Mouse (Mus musculus): ENCODE measurements around the gene Myt1. TPM values are rescaled to one million over a fixed set of nuclear protein-coding genes. Genes with fewer than 3 reads are reported as not detected.

Gene Myt1
- polyA plus RNA-seq (2015; fragmentation: Nextera tagmentation; extraction: Ambion mirVana) = 0.06 and 0.19 TPM in 2 replicates

DNA sequence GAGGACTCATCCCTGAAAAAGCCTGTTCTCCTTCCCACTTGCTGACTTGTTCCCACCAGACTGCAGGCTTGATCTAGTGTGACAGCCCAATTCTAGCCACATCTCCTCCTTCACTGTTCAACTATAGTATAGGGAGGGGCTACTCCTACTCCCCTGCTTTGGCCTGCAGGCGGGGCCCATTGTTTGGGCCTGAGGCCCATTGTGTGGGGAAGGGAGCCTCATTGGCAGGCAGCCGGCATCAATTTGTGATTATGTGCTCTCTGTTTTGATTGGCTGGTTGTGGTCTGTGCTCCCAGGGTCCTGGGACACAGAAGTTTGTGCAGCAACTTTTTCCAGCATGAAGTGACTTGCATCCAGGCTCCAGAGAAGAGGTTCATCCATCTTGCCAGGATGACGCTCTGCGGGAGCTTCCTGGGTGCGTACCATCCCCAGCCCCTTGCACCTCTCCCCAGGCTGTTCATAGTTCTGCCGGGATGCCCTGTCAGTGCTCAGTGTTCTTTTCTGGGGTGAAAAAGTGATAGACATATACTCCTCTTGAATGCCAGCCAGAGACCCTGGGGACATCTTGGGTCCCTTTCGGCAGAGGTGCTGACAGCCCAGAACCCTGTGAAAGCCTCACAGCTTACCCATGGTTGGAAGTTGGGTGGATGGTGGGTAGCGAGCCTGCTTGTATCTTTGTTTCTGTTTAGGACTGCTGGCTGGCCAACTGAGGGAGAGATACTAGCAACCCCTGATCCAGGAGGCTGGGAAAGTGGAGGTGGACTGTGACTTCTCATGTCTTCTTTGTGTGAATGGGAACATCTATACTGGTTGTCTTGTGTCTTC, at the start of gene Myt1:
TSS of gene Myt1 (plus strand) at position 327 of the 825 bp plus-strand sequence.
- no peaks in the 10 kb centered on the region for H3K4me1 ChIP-seq
- no peaks in the 10 kb centered on the region for H3K36me3 ChIP-seq
- ATAC-seq (ENCODE audit: borderline replicate concordance, extremely low read depth, low FRiP score, low TSS enrichment) = 0 out of 2 replicates have a peak, but pooled peaks have one; percentile 14
- no peaks in the 10 kb centered on the region for H3K27me3 ChIP-seq
- 46% methylated on average over 8 of the region's 8 CpGs for WGBS
- no peak within 1 kb of the TSS for H3K27ac ChIP-seq
- no peaks in the 10 kb centered on the region for H3K9me3 ChIP-seq
- no peak within 1 kb of the TSS for H3K9ac ChIP-seq
- H3K4me3 ChIP-seq = no peak within 1 kb of the TSS
- no peak within 1 kb of the TSS for H3K4me2 ChIP-seq

DNA sequence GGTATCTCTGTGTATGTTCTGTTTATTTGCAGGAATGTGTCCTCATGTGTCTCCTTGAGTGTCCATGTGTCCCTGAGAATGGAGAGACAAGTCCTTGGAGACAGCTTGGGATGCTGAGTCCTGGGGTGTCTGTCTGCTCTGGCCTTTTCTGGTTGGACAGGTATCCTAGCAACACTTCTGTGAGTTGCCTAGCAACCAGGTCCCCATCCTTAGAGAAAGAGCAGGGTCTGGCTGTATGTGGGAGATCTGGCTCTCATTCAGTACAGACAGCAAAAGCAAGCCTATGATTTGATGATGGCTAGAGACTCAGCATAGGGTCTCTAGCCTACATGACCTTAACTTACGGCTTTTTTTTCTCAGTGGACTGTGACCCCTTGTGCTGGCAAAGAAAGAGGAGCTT, 49.4 kb upstream of the Myt1 start:
- Histone ChIP-seq H3K9ac (no peak overlapping the region), H3K4me1 (0 out of 2 replicates have a peak, but pooled peaks cover 6% of the 10 kb centered on the region), H3K36me3 (no peaks in the 10 kb centered on the region), H3K27ac (no peak overlapping the region), H3K27me3 (no peaks in the 10 kb centered on the region), H3K4me3 (no peak overlapping the region), H3K4me2 (no peak overlapping the region), H3K9me3 (no peaks in the 10 kb centered on the region)
- ATAC-seq (ENCODE audit: borderline replicate concordance, extremely low read depth, low FRiP score, low TSS enrichment) = no peak
- WGBS = 81% methylated on average over 1 of the region's 1 CpGs

DNA sequence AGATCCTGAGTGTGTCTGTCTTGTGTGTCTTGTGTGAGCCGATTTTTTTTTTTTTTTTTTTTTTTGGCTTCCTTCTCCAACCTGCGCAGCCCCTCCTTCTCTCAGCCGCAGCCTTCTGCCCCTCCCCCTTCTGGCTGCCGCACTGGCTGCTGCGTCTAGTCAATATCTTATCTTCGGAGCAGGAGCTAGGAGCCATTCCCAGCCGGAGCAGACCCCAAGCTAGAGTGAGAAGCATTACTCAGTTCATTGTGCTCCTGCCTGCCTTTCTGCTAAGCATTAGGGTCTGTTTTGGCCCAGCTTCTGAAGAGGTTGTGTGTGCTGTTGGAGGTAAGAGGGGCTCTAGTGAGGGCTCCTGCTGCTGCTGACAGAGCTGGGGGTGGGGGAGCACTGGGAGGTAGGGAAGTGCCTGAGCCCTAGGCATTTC, 48.2 kb upstream of the Myt1 start, which contains the start of gene Oprl1:
TSS of gene Oprl1 (plus strand) at position 114 of the 424 bp plus-strand sequence.
- Histone ChIP-seq H3K4me2 (peak within 1 kb of the TSS; percentile 21), H3K4me3 (0 out of 2 replicates have a peak within 1 kb of the TSS, but pooled peaks have one; percentile 7), H3K36me3 (no peaks in the 10 kb centered on the region), H3K9ac (no peak within 1 kb of the TSS), H3K4me1 (0 out of 2 replicates have a peak, but pooled peaks cover 6% of the 10 kb centered on the region), H3K27ac (no peak within 1 kb of the TSS), H3K9me3 (no peaks in the 10 kb centered on the region), H3K27me3 (no peaks in the 10 kb centered on the region)
- peak; percentile 55; the same call in 1 of the 2 replicates for ATAC-seq (ENCODE audit: borderline replicate concordance, extremely low read depth, low FRiP score, low TSS enrichment)
- whole genome bisulfite sequencing = under 1% methylated on average over 7 of the region's 7 CpGs

DNA sequence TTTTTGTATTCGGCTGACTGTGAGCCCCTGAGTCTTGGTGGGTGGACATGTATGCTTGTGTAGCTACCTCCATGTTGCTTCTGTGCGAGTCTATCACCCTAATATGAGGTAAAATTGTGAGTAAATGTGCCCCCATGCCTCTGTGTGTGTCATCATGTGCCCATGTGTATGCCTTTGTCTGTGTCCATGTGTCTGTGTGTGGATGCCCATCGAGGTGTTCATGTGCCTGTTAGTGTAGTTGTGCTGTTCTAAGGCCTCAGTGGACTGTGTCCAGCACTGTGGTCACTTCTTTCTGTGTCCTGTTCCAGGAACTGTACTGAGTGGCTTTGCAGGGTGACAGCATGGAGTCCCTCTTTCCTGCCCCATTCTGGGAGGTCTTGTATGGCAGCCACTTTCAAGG, 47.8 kb upstream of the Myt1 start:
- 0 out of 2 replicates have a peak, but pooled peaks cover 6% of the 10 kb centered on the region for H3K4me1 ChIP-seq
- ATAC-seq (ENCODE audit: borderline replicate concordance, extremely low read depth, low FRiP score, low TSS enrichment) = 0 out of 2 replicates have a peak, but pooled peaks have one; percentile 29
- no peaks in the 10 kb centered on the region for H3K9me3 ChIP-seq
- H3K4me2 ChIP-seq = peak overlapping the region; percentile 21; the same call in 1 of the 2 replicates
- no peaks in the 10 kb centered on the region for H3K36me3 ChIP-seq
- WGBS = 62% methylated on average over 3 of the region's 3 CpGs
- no peak overlapping the region for H3K9ac ChIP-seq
- no peaks in the 10 kb centered on the region for H3K27me3 ChIP-seq
- no peak overlapping the region for H3K27ac ChIP-seq
- no peak overlapping the region for H3K4me3 ChIP-seq

DNA sequence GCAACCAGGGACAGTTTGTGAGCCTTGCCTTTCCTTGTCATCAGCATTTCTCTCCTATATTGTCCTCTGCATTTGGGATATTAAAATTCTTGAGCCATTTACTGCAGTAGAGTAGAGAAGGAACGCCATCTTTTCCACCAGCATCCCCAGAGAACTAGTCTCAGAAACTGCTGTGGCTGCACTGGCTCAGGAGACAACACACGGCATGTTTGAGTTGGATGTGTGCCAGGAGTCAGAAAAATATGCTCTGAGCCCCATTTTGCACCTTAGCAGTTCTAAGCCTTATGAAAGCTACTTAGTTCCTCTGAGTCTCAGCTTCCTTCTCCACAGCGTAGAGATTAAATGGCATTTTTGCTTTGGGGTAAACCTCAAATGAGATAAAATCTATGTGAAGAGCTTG, 46.1 kb upstream of the Myt1 start:
- Histone ChIP-seq H3K27me3 (no peaks in the 10 kb centered on the region), H3K4me2 (no peak overlapping the region), H3K9ac (no peak overlapping the region), H3K4me3 (no peak overlapping the region), H3K36me3 (no peaks in the 10 kb centered on the region), H3K9me3 (no peaks in the 10 kb centered on the region), H3K27ac (no peak overlapping the region), H3K4me1 (0 out of 2 replicates have a peak, but pooled peaks cover 6% of the 10 kb centered on the region)
- no peak for ATAC-seq (ENCODE audit: borderline replicate concordance, extremely low read depth, low FRiP score, low TSS enrichment)
- 33% methylated on average over 3 of the region's 3 CpGs for WGBS

DNA sequence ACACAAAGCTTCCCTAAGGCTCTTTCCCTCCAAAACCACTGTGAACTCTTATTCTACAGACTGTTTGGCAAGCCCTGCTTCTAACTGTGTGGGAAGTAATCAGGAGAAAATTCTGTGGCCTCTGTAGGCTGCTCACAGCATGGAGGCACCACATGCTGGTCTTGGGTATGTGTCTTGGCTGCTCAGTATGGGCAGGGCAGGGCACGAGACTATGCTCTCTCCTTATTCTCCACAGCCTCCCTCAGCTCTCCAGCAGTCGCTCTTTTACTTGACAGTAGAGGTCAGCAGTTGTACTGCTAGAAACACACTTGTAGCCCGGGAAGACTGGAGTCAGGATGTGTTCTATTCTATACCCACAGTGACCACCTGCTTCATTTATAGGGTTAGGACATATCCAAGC, 43.1 kb upstream of the Myt1 start:
- WGBS = 29% methylated on average over 3 of the region's 3 CpGs
- no peaks in the 10 kb centered on the region for H3K27me3 ChIP-seq
- H3K27ac ChIP-seq = no peak overlapping the region
- no peaks in the 10 kb centered on the region for H3K9me3 ChIP-seq
- 0 out of 2 replicates have a peak, but pooled peaks cover 3% of the 10 kb centered on the region for H3K4me1 ChIP-seq
- H3K36me3 ChIP-seq = no peaks in the 10 kb centered on the region
- ATAC-seq (ENCODE audit: borderline replicate concordance, extremely low read depth, low FRiP score, low TSS enrichment) = no peak
- no peak overlapping the region for H3K4me2 ChIP-seq
- no peak overlapping the region for H3K9ac ChIP-seq
- no peak overlapping the region for H3K4me3 ChIP-seq

DNA sequence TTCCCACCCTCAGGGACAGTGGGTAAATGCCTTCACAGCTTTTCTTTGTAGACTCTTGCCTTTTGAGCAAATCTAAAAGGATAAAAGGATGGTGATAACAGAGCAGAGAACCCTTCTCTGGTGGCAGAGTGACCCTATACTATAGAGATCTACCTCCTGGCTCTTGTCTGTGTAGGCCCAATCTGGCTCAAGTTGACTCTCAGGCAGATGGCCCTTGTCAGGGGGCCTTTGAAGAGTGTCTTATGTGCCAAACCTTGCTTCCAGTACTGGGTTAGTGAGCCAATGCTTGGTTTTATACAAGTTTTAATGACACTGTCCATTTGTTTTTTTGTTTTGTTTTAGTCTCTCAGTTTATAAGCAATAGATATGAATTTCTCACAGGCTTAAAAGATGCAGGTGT, 41.9 kb upstream of the Myt1 start:
- Histone ChIP-seq H3K27ac (no peak overlapping the region), H3K4me2 (no peak overlapping the region), H3K36me3 (no peaks in the 10 kb centered on the region), H3K9me3 (no peaks in the 10 kb centered on the region), H3K4me3 (no peak overlapping the region), H3K27me3 (no peaks in the 10 kb centered on the region), H3K4me1 (no peaks in the 10 kb centered on the region), H3K9ac (no peak overlapping the region)
- ATAC-seq (ENCODE audit: borderline replicate concordance, extremely low read depth, low FRiP score, low TSS enrichment) = no peak

DNA sequence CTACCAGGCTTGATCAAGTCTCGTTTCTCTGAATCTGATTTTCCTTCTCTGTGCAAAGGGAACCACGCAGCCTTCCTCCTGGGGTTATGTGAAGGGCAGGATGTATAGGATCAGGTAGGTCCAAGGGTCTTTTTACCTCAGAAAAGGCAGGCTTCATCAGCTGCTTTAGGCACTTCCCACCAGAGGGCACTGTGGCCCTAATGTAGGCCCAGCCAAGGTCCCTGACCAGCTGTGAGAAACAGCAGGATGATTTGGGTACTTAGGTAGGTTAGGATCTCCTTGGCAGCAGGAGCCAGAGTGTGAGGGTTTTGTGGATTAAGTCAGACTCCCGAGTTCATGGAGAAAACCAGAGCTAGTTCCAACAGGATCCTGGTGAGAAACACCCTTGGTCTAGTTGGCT, 40.9 kb upstream of the Myt1 start:
- H3K27ac ChIP-seq = no peak overlapping the region
- H3K4me2 ChIP-seq = no peak overlapping the region
- H3K4me1 ChIP-seq = no peaks in the 10 kb centered on the region
- no peak for ATAC-seq (ENCODE audit: borderline replicate concordance, extremely low read depth, low FRiP score, low TSS enrichment)
- H3K9me3 ChIP-seq = no peaks in the 10 kb centered on the region
- H3K27me3 ChIP-seq = no peaks in the 10 kb centered on the region
- H3K4me3 ChIP-seq = no peak overlapping the region
- H3K9ac ChIP-seq = no peak overlapping the region
- 12% methylated on average over 3 of the region's 3 CpGs for WGBS
- H3K36me3 ChIP-seq = no peaks in the 10 kb centered on the region

DNA sequence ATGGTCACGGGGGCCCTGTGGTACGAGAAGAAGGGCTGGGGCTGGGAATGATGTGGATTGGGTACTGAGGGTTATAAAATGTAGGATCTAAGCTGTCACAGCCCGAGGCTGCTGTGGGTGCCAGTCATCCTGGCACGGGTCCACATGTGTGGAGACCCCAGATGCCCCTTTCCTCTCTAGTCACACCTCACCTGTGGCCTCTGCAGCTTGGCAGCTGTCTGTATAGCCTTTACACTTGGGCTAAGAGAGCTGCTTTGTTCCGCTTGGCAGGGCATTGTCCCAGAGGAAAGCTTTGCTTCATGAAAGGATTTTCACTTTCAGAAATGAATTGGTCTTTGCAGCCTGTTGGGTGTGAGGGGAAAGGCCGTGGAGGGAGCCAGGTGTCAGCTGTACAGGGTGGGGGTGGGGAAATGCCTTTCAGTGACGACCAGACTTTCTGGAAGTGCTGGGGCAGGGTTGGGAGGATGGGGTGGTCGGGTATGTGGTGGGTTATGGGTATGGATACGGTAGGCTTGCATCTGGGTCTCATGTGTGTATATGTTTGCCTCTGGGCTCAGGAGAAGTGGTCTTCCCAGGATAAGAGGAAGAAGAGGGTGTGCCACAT, 35.4 kb upstream of the Myt1 start:
- H3K27me3 ChIP-seq = no peaks in the 10 kb centered on the region
- WGBS = 41% methylated on average over 9 of the region's 9 CpGs

DNA sequence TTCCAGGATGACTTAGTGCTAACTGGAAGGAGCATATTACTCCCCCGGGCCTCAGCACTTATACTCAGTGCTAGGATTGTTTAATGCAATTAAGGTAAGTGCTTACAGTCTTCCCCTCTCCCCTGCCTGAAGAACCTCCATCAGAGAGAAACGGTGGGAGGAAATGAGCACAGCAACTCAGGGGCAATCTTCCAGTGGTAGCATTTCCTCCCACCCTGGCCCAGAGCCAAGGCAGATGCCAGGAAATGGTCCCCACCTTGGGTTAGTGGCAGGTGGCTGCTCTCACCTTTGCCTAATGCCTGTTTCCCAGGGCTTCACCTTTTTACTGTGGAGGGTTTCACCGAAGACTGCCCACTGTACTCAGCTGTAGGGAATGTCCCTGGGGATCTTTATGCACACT, 33.1 kb upstream of the Myt1 start:
- no peaks in the 10 kb centered on the region for H3K9me3 ChIP-seq
- H3K27ac ChIP-seq = no peak overlapping the region
- no peaks in the 10 kb centered on the region for H3K36me3 ChIP-seq
- H3K4me1 ChIP-seq = no peaks in the 10 kb centered on the region
- no peak for ATAC-seq (ENCODE audit: borderline replicate concordance, extremely low read depth, low FRiP score, low TSS enrichment)
- 47% methylated on average over 3 of the region's 3 CpGs for WGBS
- H3K9ac ChIP-seq = no peak overlapping the region
- H3K4me2 ChIP-seq = no peak overlapping the region
- H3K4me3 ChIP-seq = no peak overlapping the region
- no peaks in the 10 kb centered on the region for H3K27me3 ChIP-seq

More for the DNA sequence above, 35.4 kb upstream of the Myt1 start:
- ATAC-seq (ENCODE audit: borderline replicate concordance, extremely low read depth, low FRiP score, low TSS enrichment) = no peak
- no peaks in the 10 kb centered on the region for H3K36me3 ChIP-seq
- H3K9ac ChIP-seq = no peak overlapping the region
- no peak overlapping the region for H3K4me2 ChIP-seq
- H3K9me3 ChIP-seq = no peaks in the 10 kb centered on the region
- no peak overlapping the region for H3K27ac ChIP-seq
- H3K4me1 ChIP-seq = no peaks in the 10 kb centered on the region
- no peak overlapping the region for H3K4me3 ChIP-seq

DNA sequence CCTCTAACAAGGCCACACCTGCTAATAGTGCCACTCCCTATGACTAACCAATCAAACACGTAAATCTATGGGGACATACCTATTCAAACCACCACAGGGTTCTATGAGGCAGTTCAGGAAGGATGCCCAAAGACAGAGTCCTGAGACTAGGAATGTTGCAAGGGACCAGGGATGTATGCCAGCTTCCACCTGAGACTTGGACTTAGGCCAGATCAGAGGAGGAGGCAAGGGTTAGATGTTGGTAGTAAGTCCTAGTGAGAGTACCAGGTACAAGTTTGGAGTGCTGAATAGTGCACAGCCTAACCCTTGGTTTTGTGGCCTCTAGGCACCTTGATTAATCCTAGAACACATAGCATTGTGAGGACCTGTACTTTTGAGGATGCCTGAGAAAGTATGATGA, 10.5 kb upstream of the Myt1 start:
- Histone ChIP-seq H3K36me3 (no peaks in the 10 kb centered on the region), H3K4me1 (no peaks in the 10 kb centered on the region), H3K9me3 (no peaks in the 10 kb centered on the region), H3K4me2 (no peak overlapping the region), H3K27me3 (no peaks in the 10 kb centered on the region), H3K27ac (no peak overlapping the region), H3K9ac (no peak overlapping the region), H3K4me3 (no peak overlapping the region)
- 52% methylated on average over 1 of the region's 1 CpGs for WGBS
- ATAC-seq (ENCODE audit: borderline replicate concordance, extremely low read depth, low FRiP score, low TSS enrichment) = no peak

DNA sequence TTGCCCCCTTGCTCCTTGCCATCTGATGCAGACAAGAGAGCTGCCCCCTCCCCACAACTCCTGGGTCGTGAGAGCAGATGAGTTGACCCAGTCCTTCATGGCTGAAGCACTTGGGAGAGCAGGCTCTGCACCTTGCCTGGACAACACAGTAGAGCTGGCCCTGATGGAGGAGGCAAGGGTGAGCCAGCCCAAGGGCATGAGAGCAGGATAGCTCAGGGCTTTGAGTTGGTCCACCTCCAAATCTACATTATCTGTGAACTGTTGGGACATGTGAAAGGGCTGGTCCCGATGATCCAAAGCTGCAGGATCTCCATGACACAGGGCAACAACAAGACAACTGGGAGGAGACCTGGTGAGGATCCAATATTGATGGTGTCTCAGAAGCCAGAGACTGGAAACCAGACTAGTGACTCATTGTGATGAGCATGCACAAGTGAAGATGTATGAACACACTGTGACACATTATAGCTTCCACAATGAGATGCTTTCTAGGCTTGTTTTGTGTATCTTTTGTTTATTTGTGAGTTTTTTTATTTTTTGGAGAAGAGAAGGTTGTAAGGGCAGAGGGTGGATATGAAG, 4.9 kb upstream of the Myt1 start:
- Histone ChIP-seq H3K4me2 (no peak overlapping the region), H3K9ac (no peak overlapping the region), H3K4me1 (no peaks in the 10 kb centered on the region), H3K36me3 (no peaks in the 10 kb centered on the region), H3K27ac (no peak overlapping the region), H3K9me3 (no peaks in the 10 kb centered on the region), H3K27me3 (no peaks in the 10 kb centered on the region), H3K4me3 (no peak overlapping the region)
- ATAC-seq (ENCODE audit: borderline replicate concordance, extremely low read depth, low FRiP score, low TSS enrichment) = no peak
- WGBS = 54% methylated on average over 2 of the region's 2 CpGs
